Mouse (Mus musculus) urinary bladder, adult 18-20 months (tissue): ENCODE data around the gene Abca4.
"Not testable (repeated sequence)": the region's sequence is repeated elsewhere in the genome, so short reads cannot be mapped to it uniquely, and the experiment has no call there.

Experiments used
- DNase-seq, 2 experiments: peaks; one replicate each; pipeline ENCODE4 v3.0.0; 2022; ENCODE audit warnings: low spot score in 2 of 2, mixed read lengths in 2 of 2

Abca4 gene

GRCm38 (mm10) chr3:122058439-122059198 is 14.4 kb downstream of the Abca4 start:
- DNase-seq = no peak

GRCm38 (mm10) chr3:122062586-122062985 is 18.3 kb downstream of the Abca4 start:
- DNase-seq = no peak

GRCm38 (mm10) chr3:122064556-122065410 is 20.5 kb downstream of the Abca4 start:
- DNase-seq = peak; percentile 28 to 47

- no peak for DNase-seq
Observed at GRCm38 (mm10) chr3:122071769-122072168, 27.5 kb downstream of the Abca4 start.

GRCm38 (mm10) chr3:122072646-122073571 is 28.7 kb downstream of the Abca4 start:
- DNase-seq = no peak

GRCm38 (mm10) chr3:122073595-122073994 is 29.4 kb downstream of the Abca4 start:
- DNase-seq = no peak

GRCm38 (mm10) chr3:122074334-122074733 is 30.1 kb downstream of the Abca4 start:
- DNase-seq = no peak

- no peak for DNase-seq
Observed at GRCm38 (mm10) chr3:122078141-122078540, 33.9 kb downstream of the Abca4 start.

- DNase-seq = no peak
Observed at GRCm38 (mm10) chr3:122079172-122079571, 34.9 kb downstream of the Abca4 start.

GRCm38 (mm10) chr3:122081634-122082033 is 37.4 kb downstream of the Abca4 start:
- DNase-seq = not testable (repeated sequence)

- DNase-seq = no peak
Observed at GRCm38 (mm10) chr3:122082338-122082737, 38.1 kb downstream of the Abca4 start.

- DNase-seq = no peak
Observed at GRCm38 (mm10) chr3:122085157-122085989, 41.1 kb downstream of the Abca4 start.

GRCm38 (mm10) chr3:122088054-122088681 is 43.9 kb downstream of the Abca4 start:
- DNase-seq = peak in 1 of 2 experiments; percentile 50

GRCm38 (mm10) chr3:122090338-122090737 is 46.1 kb downstream of the Abca4 start:
- no peak for DNase-seq

GRCm38 (mm10) chr3:122099713-122100112 is 55.5 kb downstream of the Abca4 start:
- DNase-seq = no peak

- DNase-seq = no peak
Observed at GRCm38 (mm10) chr3:122102091-122102490, 57.8 kb downstream of the Abca4 start.

GRCm38 (mm10) chr3:122103864-122104808 is 59.9 kb downstream of the Abca4 start:
- peak; percentile 71 to 87 for DNase-seq

- DNase-seq = no peak
Observed at GRCm38 (mm10) chr3:122106920-122107319, 62.7 kb downstream of the Abca4 start.

- DNase-seq = no peak
Observed at GRCm38 (mm10) chr3:122107643-122108194, 63.5 kb downstream of the Abca4 start.
